Mouse (Mus musculus) layer of hippocampus, postnatal 36 days (tissue): ENCODE measurements at regions not wholly inside any gene's neighbourhood (a gene's known extent, or its start where the extent isn't known, plus 50 kb on each side); places are given as distances from the start of the nearest gene placed in this dataset.
"Not testable (repeated sequence)": the region's sequence is repeated elsewhere in the genome, so short reads cannot be mapped to it uniquely, and the experiment has no call there.

Experiments
- DNase-seq, 2 experiments: peaks; one replicate each; pipeline ENCODE4 v3.0.0; 2022

DNA sequence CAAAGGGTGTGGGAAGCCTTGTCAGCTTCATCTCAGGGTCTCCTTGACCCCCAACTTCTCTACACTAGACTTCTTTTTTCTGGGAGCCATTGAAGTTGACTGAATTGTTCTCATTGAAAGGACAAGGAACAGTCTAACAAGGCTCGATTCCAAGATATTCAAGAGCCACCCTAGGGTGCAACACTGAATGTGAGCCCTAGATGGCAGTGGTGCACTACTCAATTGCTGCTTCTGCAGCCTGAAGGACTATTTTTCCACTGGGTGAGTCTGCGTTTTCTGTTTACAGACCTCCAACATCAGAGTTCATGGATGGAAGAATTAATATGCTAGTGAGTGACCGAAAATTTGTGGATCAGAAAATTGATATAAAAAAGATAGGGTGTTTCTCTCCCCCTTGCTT is 161.5 kb downstream of the Hpcal1 start:
- DNase-seq = peak; percentile 48 to 68

DNA sequence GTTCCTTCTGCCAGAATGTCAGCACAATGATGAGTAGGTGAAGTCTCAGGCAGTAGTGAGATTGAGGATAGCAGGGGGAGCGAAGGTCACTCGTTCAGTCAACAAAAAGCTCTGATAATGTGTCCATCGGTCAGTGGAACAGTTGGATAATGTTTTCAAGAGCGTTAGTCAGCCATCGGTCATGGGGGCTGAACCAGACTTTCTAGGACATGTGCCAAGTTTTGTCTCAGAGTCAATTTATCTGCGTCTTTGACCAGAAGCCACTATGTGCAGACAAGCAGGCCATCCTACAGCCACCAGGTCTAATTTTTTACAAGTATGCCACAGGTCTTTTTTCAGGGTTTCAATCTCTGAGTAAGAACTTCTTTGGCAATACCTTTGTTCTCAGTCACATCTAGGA is 181.8 kb downstream of the Hpcal1 start:
- DNase-seq = not testable (repeated sequence)

DNA sequence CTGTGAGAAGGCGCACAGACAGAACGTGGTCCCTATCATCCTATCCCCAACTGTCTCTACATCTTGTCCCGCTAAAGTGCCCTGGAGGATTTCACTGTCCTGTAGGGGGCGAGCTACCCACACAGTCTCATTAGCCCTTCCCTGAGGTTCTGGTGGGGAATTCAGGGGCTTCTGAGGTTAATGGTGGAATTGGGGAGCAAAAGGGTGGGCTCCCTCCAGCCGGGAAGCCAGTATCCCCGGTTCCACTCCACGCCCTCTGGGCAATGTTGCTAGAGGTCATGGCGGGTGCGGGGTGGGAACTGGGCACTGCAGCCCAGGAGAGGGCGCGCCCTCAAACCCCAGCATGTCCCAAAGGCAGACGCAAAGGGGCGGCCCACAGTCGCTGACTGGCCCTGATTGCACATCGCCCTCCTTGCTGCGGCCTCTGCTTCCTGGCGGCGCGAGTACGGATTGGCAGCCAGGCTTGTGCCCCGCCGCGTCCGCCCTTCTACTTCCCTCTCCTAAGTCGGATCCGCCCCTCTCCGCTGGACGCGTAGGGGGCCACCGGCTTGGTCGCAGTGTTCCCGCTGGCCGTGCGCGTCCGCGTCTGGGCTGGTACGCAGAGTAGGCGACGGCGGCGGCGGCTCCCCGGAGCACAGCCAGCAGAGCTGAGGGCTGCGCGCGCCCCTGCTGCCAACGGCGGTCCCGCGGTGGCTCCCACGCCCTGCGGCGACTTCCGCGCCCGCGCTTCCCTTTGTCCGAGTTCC is 190.9 kb downstream of the Hpcal1 start:
- peak; percentile 79 to 82 for DNase-seq

DNA sequence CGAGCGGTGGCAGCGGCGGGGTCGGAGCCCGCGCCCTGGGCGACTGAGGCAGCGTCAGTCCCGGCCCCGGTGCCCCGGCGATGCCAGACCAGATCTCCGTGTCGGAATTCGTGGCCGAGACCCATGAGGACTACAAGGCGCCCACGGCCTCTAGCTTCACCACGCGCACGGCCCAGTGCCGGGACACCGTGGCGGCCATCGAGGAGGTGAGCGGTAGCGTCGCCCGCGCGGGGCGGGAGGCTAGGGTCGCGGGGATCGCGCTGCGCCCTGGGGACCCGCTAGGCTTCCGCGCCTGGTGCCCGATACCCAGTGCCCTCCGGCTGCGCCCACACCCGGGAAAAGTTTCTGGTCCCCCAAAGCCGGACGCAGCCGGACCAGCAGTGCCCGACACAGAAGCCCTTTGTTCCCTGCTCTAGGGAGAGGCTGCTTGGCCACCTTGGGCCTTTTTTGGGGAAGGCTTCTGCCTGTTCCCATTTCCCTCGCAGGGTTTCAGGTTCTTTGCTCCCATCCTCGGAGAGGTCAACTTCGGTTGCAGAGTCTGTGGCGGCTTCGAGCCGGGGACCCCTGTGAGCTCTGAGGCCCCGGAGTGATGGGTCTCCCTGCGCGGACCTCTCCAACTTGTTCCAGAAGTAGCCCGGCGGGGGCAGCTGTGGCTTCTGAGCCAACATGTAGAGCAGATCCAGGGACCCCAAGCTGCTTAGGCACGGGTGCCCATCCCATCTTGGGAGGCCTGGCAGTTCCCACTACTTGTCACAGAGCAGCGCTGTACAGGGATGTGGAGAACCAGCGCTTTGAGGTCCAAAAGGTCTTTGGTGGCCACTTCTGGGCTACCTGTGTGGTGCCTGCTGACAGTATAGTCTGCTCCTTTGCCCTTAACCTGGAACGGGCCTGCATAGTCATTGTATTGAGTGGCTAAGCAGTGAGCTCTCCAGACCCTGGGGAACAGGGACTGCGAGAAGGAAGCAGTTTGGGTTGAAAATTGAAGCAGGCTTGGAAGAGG is 191.8 kb downstream of the Hpcal1 start:
- DNase-seq = peak; percentile 6 to 16

DNA sequence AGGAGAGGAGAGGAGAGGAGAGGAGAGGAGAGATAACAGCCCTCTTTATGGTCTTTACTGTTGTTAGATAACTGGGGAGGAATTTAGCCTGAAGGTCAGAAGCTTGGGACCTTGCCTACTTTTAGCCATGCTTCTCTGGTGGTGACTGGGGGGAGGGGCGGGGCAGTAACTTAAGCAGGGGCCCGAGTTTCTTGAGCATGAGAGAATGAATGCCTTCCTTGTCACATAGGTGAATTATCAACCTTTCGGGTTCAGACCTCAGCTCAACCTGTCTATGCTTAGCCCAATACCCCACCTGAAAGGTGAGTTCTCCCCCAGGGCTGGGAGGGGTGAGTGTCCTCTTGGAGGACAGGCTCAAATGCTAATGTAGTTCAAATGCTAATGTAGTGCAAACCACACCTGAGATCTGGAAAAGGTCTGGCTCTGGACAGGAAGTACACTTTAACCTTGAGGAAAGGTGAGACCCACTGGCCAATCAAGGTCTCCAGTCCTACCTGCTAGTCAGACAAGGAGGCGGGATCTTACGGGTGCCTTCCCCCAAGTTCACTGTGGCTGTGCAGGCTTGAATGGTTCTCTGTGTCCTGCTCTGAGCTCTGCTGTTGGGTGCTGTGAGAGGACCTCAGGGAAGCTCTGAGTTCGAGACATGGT is 201.1 kb downstream of the Hpcal1 start:
- DNase-seq = not testable (repeated sequence)

DNA sequence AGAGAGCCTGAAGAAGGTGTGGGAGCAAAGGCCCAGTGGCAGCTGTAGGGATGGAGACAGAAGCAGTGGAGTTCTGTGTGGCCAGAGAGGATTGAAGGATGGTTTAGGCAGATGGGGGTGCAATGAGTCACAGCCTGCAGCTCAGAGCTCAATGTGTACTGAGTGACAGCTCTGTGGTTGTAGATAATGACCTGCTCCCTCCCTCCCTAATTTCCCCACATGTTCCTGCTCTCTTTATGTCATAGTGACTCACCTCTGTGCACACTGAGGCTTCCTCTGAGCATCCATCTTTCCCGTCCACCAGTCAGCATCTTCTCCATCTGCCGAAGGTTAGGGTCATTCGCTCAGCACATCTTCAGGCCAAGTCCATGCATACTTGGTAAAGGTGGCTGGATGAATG is 222.4 kb downstream of the Hpcal1 start:
- not testable (repeated sequence) for DNase-seq
